ENCODE assay signal across 7 mouse cellular contexts in genomic region chrX:52453445-52454182, GRCm38 (mm10).
DNase-seq lines count a peak whose midpoint lies in the region; ATAC-seq and TF ChIP-seq lines count a peak whose summit lies in the region.

No protein-coding gene starts in this region.

- no peaks in the 10 kb centered on the region for H3K36me3 ChIP-seq in intestine, embryonic 15.5 days
- H3K36me3 ChIP-seq in midbrain, embryonic 13.5 days: no peaks in the 10 kb centered on the region

- no peak overlapping the region for H3K4me3 ChIP-seq in cortical plate, adult 2 months (ENCODE audit: insufficient read depth, low read length)
- no peak overlapping the region for H3K4me3 ChIP-seq in intestine, embryonic 15.5 days (replicated peaks)
- H3K4me3 ChIP-seq in midbrain, embryonic 13.5 days (replicated peaks): no peak overlapping the region

- intact Hi-C loops in gastrocnemius, postnatal 14 days (cut with DNase I; ENCODE audit: low total_unique reads): loop anchor here (5.0 kb wide), 1 partner anchor 199 kb away; no protein-coding TSS in a partner anchor
- intact Hi-C loops in left cerebral cortex, postnatal 10 days (cut with DNase I): loop anchor here (2.0 to 10.0 kb wide), 3 partner anchors 161 to 263 kb away; partner anchors contain the start of gene Gpc3

- no peak overlapping the region for H3K27ac ChIP-seq in cortical plate, adult 2 months (ENCODE audit: insufficient read depth, low read length)
- no peak overlapping the region for H3K27ac ChIP-seq in intestine, embryonic 15.5 days
- H3K27ac ChIP-seq in midbrain, embryonic 13.5 days: no peak overlapping the region

- H3K4me2 ChIP-seq in intestine, embryonic 15.5 days (replicated peaks): no peak overlapping the region
- H3K4me2 ChIP-seq in midbrain, embryonic 13.5 days (replicated peaks): peak overlapping the region; percentile 22; the same call in 1 of the 2 replicates

- no peak for TF ChIP-seq POLR2A in cortical plate, adult 2 months (IDR thresholded peaks at IDR 0.05; ENCODE audit: extremely low read depth, insufficient read depth, low read length)

- no peaks in the 10 kb centered on the region for H3K9me3 ChIP-seq in intestine, embryonic 15.5 days
- H3K9me3 ChIP-seq in midbrain, embryonic 13.5 days: no peaks in the 10 kb centered on the region

- DNase-seq in adipocyte (ENCODE audit: low spot score): peak; percentile 67
- peak; percentile 58 for DNase-seq in gastrocnemius, postnatal 14 days
- peak; percentile 52 to 54 for DNase-seq in left cerebral cortex, postnatal 10 days (ENCODE audit: extremely low spot score in 1 of 2, low spot score in 2 of 2)
- peak; percentile 10 to 28 for DNase-seq in spleen, adult 18-20 months

- WGBS in intestine, embryonic 15.5 days: 36% methylated on average over 6 of the region's 6 CpGs
- 17% methylated on average over 6 of the region's 6 CpGs for whole genome bisulfite sequencing in midbrain, embryonic 13.5 days

- no peaks in the 10 kb centered on the region for H3K4me1 ChIP-seq in cortical plate, adult 2 months (ENCODE audit: control insufficient read depth, insufficient read depth, low read length)
- no peaks in the 10 kb centered on the region for H3K4me1 ChIP-seq in intestine, embryonic 15.5 days (replicated peaks)
- no peaks in the 10 kb centered on the region for H3K4me1 ChIP-seq in midbrain, embryonic 13.5 days (replicated peaks)

- no peaks in the 10 kb centered on the region for H3K27me3 ChIP-seq in intestine, embryonic 15.5 days (replicated peaks)
- H3K27me3 ChIP-seq in midbrain, embryonic 13.5 days: no peaks in the 10 kb centered on the region

- peak; percentile 51 for ATAC-seq in intestine, embryonic 15.5 days
- peak; percentile 95 for ATAC-seq in midbrain, embryonic 13.5 days

- H3K9ac ChIP-seq in intestine, embryonic 15.5 days: no peak overlapping the region
- H3K9ac ChIP-seq in midbrain, embryonic 13.5 days (replicated peaks): no peak overlapping the region

- peak; percentile 90 for TF ChIP-seq CTCF in cortical plate, adult 2 months (IDR thresholded peaks at IDR 0.05; ENCODE audit: extremely low read depth, insufficient read depth, low read length)
